Mouse (Mus musculus): ENCODE results near the gene Zfyve26. TPM values are rescaled to one million over a fixed set of nuclear protein-coding genes. Genes with fewer than 3 reads are reported as not detected.

Gene Zfyve26
- total RNA-seq (2023), result 10 to 100 TPM; 44.3 to 52.1 TPM

DNA sequence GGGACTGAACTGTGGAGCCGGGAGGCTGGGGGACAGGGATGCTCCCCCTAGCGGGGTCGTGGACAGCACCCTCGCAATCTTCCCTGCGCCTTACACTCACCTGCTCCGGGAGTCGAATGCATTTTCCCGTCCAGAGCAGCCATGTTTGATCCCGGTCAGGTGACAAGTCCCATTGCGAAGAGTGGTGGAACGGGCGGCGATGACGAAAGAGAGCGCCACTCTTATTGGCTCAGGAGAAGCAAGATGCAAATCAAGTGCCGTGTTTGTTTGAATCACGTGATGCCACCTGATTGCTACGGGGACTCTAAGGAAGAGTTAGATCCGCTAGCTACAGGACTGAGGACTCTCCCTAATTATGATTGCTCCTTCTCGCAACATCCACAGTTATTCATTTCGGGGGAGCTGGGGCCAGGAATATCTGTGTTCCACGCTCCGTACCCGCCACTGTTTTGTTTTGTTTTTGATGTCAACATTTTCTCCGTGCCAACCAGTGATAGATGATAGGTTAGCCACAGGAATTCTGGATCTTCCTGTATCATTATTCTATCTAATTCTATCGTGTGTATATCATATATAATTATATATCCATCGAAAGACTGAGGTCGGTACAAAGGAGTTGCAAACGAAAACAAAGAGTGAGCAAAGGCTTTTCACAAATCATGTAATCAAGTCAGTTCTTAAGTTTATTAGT, at the start of gene Zfyve26:
Gene Zfyve26, minus strand, starts transcription at position 179 of the 691 bp plus-strand sequence.

DNA sequence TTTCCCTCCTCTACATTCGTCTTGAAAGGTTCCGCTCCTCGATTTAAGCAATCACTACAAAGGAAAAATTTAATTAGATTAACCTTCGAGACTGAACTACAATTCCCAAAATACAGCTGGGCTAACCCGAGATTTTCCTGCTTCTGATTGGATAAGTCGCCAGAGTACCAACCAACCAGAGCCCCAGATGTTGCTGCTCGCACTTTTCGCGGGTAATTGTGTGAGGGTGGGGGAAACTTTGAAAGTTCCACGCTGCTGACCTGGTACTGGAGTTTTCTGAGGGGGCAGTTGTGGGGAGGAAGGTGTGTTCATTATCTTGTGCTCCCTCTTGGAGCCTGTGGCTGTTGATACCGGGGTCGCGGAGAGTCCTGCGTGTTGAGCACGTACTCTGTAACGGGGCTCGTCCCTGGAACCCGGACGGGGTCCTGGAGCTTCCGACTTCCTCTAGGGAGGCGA, 1.0 kb upstream of the Zfyve26 start, which contains the start of gene Rad51b:
Gene Rad51b, plus strand, starts transcription at position 162 of the 456 bp plus-strand sequence.

DNA sequence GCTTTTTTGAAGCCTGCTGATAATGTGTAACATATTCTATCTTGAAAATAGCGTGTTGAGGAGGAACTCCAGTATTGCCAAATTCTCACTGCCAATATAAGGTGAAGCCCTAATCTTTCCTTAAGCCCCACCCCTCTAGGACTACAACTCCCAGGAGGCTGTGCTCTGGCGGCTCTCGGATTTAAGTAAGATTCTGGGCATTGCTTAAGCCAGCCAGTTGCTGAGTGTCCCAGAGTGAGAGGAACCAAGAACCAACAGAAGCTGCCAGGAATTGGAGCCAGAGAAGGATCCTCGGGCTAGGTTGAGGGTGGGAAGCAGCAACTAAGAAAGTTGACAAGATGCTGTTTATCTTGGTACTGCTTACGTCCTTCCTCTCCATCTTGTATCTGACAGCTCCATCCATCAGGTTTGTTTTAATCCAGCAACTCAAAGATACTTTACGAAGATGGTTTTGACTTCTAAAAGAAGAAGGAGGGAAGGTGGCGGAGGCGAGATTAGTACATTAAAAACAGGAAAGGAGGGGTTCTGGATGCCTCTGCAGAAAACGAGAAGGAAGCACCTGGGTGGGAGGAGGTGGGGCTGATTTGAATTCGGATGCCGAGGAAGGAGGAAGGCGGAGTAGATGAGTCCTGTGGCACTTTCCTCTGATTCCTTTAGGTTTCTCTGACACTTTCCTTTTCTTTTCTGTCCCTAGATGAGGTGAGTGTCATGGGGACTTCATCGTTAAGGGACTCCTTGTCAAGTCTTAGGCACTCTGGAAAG, 87.2 kb downstream of the Zfyve26 start, which contains the start of gene Rdh12:
Gene Rdh12, plus strand, starts transcription at position 212 of the 762 bp plus-strand sequence.

GRCm38 (mm10) chr12:79192193-79192592, 103.9 kb downstream of the Zfyve26 start, which contains the start of gene Rdh11:
TSS of gene Rdh11 (minus strand) at chr12:79192293.

Other genes starting within 250 kb of the Zfyve26 start
- gene Pigh, start 206.7 kb downstream of the Zfyve26 start, total RNA-seq (2023), result 1 to 10 TPM; 4.1 to 4.2 TPM
- gene Arg2, start 165.5 kb downstream of the Zfyve26 start, total RNA-seq (2023), result 10 to 100 TPM; 25.3 to 39.3 TPM
- 10 to 100 TPM; 47.7 to 53.2 TPM for gene Vti1b, start 123.6 kb downstream of the Zfyve26 start, total RNA-seq (2023)
- gene Rdh11, start 104.0 kb downstream of the Zfyve26 start, total RNA-seq (2023), result 10 to 100 TPM; 17.3 to 18.6 TPM
- 10 to 100 TPM; 34.8 to 44.3 TPM for gene Rdh12, start 87.4 kb downstream of the Zfyve26 start, total RNA-seq (2023)
- 1 to 10 TPM; 3.1 to 6.1 TPM for gene Rad51b, start 978 bp upstream of the Zfyve26 start, total RNA-seq (2023)